Mouse (Mus musculus) heart, adult 2 months (tissue): Measurements from ENCODE around the gene Tnfrsf22.

Experiments
- CTCF ChIP-seq: fragments of 200-600 bp; IDR thresholded peaks from 2 replicates; pipeline ENCODE4 v1.8.1; 2022; ENCODE audit warnings: antibody characterized with exemption, mild to moderate bottlenecking, moderate library complexity
- EP300 ChIP-seq: fragments of 200-500 bp; IDR thresholded peaks from 2 replicates; pipeline ENCODE4 v1.6.1; 2011; ENCODE audit warnings: low read depth, low read length, control low read depth; ENCODE audit not compliant: insufficient read depth
- POLR2A ChIP-seq: fragments of 200-500 bp; IDR thresholded peaks from 2 replicates; pipeline ENCODE4 v1.6.1; 2011; ENCODE audit warnings: mild to moderate bottlenecking, low read depth, low read length, control low read depth; ENCODE audit not compliant: insufficient read depth

DNA sequence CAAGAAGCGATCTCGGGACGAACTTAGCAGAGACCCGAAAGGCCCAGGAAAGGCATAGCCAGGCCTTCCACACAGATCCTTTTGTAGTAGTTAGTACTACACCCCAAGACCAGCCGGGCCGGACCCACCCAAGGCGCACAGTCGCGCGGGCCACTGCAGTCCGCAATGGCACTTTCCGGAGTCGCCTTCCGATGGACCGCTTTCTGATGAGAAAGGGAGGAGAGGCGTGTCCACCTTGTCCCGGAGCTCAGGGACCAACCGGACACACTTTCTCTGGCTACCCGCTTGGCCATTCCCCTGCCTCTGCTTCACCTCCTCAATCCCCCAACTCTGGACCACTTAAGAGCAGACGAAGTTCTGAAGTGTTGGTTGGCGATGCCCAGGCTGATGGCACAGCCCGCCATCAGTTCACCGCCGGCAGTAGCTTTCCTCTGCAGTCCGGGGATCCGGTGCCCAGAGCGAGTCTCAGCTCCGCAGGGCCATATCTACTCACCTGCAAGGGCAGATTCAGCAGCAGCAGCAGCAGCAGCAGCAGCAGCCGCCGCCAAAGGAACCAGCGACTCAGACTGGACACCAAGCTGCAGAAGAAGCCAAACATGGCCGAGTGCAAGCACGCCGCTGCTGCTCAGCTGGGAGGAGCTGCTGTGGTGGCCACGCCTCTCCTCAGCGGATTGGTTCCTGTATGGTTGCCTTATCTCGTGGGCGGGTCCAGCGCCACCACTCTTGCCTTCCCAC, at the start of gene Tnfrsf22:
- TF ChIP-seq CTCF: no peak
- peak; percentile 37; the same call in 1 of the 2 replicates for TF ChIP-seq POLR2A
- TF ChIP-seq EP300: no peak
